Mouse (Mus musculus): ENCODE measurements at regions not wholly inside any gene's neighbourhood (a gene's known extent, or its start where the extent isn't known, plus 50 kb on each side); places are given as distances from the start of the nearest gene placed in this dataset.

- DNase-seq (ENCODE audit: extremely low spot score in 1 of 2, low spot score in 2 of 2) = no peak
- no peak for TF ChIP-seq CTCF (IDR thresholded peaks at IDR 0.05)
- H3K4me3 ChIP-seq = no peak overlapping the region
- intact Hi-C loops (cut with DNase I) = no loop called here
- no peak overlapping the region for H3K27ac ChIP-seq
These were observed 62.4 kb upstream of the Jazf1 start for GRCm38 (mm10) chr6:53130717-53131330.

- intact Hi-C loops (cut with DNase I) = no loop called here
- Histone ChIP-seq H3K27ac (no peak overlapping the region), H3K4me3 (no peak overlapping the region)
- no peak for TF ChIP-seq CTCF (IDR thresholded peaks at IDR 0.05)
- no peak for DNase-seq (ENCODE audit: extremely low spot score in 1 of 2, low spot score in 2 of 2)
These were observed 58.3 kb upstream of the Jazf1 start for GRCm38 (mm10) chr6:53126776-53127175.

GRCm38 (mm10) chr6:53124800-53125450 is 56.5 kb upstream of the Jazf1 start:
- no peak for TF ChIP-seq CTCF (IDR thresholded peaks at IDR 0.05)
- Histone ChIP-seq H3K4me3 (no peak overlapping the region), H3K27ac (no peak overlapping the region)
- intact Hi-C loops (cut with DNase I) = no loop called here
- no peak for DNase-seq (ENCODE audit: extremely low spot score in 1 of 2, low spot score in 2 of 2)

- TF ChIP-seq CTCF (IDR thresholded peaks at IDR 0.05) = no peak
- DNase-seq (ENCODE audit: extremely low spot score in 1 of 2, low spot score in 2 of 2) = no peak
- Histone ChIP-seq H3K4me3 (no peak overlapping the region), H3K27ac (no peak overlapping the region)
- intact Hi-C loops (cut with DNase I) = no loop called here
These were observed 52.0 kb upstream of the Jazf1 start for GRCm38 (mm10) chr6:53120385-53120784.
